Mouse (Mus musculus) lung, postnatal 36 days (tissue): ENCODE measurements around the gene Hist2h3c1.
"Not testable (repeated sequence)": the region's sequence is repeated elsewhere in the genome, so short reads cannot be mapped to it uniquely, and the experiment has no call there.

Experiments
- DNase-seq: peaks from one replicate; pipeline ENCODE4 v3.0.0; 2022; ENCODE audit warnings: mixed read lengths

Hist2h3c1 gene

DNA sequence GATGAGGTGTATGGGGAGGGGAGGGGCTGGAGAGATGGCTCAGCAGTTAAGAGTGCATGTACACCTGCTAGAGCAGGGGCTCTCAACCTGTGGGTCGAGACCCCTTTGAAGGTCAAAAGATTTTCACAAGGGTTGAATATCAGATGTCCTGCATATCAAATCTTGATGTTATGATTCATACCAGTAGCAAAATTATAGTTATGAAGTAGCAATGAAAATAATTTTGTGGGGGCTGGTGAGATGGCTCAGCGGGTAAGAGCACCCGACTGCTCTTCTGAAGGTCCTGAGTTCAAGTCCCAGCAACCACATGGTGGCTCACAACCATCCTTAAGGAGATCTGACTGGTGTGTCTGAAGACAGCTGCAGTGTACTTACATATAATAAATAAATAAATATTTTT, 44.2 kb downstream of the Hist2h3c1 start:
- not testable (repeated sequence) for DNase-seq

DNA sequence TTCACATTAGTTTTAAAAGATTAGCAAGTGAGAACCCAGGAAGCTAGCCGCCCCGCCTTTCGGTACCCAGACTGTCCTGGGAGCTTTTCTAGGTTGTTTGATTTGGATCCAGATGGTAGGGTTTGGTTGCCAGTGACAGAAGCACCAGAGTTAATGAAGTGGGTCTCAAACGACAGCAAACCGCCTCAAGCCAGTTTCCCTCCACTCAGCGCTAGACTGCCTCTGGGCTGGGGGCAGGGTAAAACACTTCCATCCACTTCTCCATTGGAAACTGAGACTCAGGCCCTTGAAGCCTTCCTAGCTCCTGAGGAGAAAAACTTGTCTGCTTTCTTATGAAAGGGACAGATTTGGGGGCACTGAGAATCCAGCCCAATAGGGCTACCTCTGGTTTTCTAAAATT, 46.2 kb downstream of the Hist2h3c1 start:
- no peak for DNase-seq

DNA sequence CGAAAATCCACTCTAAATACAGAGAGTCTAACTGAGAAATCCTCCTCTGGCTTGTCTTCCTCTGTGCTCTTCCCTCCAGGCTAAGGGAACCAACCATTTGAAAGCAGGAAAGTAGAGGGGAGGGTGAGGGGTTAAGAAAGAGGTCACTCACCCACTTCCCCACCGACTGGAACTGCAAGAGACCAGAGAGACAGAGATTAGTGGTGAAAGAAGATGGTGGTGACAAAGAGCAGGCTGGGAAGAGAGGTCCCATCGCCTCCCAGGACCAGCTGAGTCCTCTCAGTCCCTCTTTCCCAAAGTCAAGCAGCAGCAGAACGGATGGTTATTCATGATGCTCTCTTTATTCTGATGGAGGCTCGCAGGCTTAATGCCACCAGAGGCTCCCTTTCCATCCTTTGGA, 46.9 kb downstream of the Hist2h3c1 start:
- peak; percentile 27 for DNase-seq

DNA sequence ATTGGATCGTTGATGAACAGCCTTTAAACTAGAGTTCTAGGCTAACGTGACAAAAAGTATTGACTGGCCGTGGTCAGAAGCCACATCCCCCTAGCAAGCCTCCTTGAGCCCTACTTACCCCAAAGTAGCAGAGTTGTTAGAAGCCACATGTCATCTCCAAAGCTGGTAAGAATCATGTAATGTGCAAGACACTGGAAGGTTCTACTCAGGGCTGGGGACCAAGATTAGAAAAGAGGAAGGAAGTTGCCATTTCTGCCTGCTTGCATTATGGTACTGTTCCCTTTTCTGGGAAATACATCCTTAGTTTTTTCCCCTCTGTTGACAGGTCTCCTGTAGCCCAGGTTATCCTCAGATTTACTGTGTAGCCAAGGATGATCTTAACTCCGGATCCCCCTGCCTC, 47.3 kb downstream of the Hist2h3c1 start, which contains the start of gene Fcgr1:
Fcgr1 (minus strand) TSS at position 183 of the 400 bp plus-strand sequence.
- peak; percentile 31 for DNase-seq
